Mouse (Mus musculus) limb, embryonic 11.5 days (tissue): ENCODE data around the gene Pcgf3. TPM values are rescaled to one million over a fixed set of nuclear protein-coding genes. Genes with fewer than 3 reads are reported as not detected.

Source experiments
- ATAC-seq: fragments of 200-750 bp; cut with Nextera tagmentation; 2 replicates; pipeline ENCODE4 v1.8.0; 2017; ENCODE audit warnings: low read depth; ENCODE audit not compliant: insufficient number of reproducible peaks, low FRiP score, low TSS enrichment
- DNase-seq: peaks from one replicate; pipeline ENCODE4 v3.0.0-alpha.2; 2015; ENCODE audit warnings: low spot score
- H3K27ac ChIP-seq: fragments of 300-500 bp; sonication (generic); replicated peaks from 2 replicates; pipeline ENCODE4 v1.5.1; 2014; ENCODE audit warnings: low read depth, mild to moderate bottlenecking, low read length
- H3K27me3 ChIP-seq: fragments of 300-500 bp; sonication (generic); 2 replicates; pipeline ENCODE4 v1.6.1; 2014; ENCODE audit warnings: mild to moderate bottlenecking, low read length, mixed read lengths; ENCODE audit not compliant: control insufficient read depth, insufficient read depth
- H3K36me3 ChIP-seq: fragments of 300-500 bp; sonication (generic); 2 replicates; pipeline ENCODE4 v1.6.1; 2014; ENCODE audit warnings: mild to moderate bottlenecking, low read length, moderate library complexity, mixed read lengths; ENCODE audit not compliant: control insufficient read depth, insufficient read depth
- H3K4me1 ChIP-seq: fragments of 300-500 bp; sonication (generic); 2 replicates; pipeline ENCODE4 v1.6.1; 2014; ENCODE audit warnings: low read length, mixed read lengths; ENCODE audit not compliant: control insufficient read depth, insufficient read depth
- H3K4me2 ChIP-seq: fragments of 300-500 bp; sonication (generic); 2 replicates; pipeline ENCODE4 v1.6.1; 2014; ENCODE audit warnings: low read depth, mild to moderate bottlenecking, moderate library complexity; ENCODE audit not compliant: severe bottlenecking
- H3K4me3 ChIP-seq: fragments of 300-500 bp; sonication (generic); 2 replicates; pipeline ENCODE4 v1.5.1; 2014; ENCODE audit warnings: low read depth, low read length
- H3K9ac ChIP-seq: fragments of 300-500 bp; sonication (generic); 2 replicates; pipeline ENCODE4 v1.6.1; 2014; ENCODE audit warnings: mild to moderate bottlenecking, low read length
- H3K9me3 ChIP-seq: fragments of 300-500 bp; sonication (generic); 2 replicates; pipeline ENCODE4 v1.6.1; 2016; ENCODE audit warnings: low read length; ENCODE audit not compliant: control insufficient read depth
- WGBS: fragments of 180-500 bp; shearing (Covaris S2); extraction: QIAGEN DNeasy Blood & Tissue Kit; methylation state at CpG from one replicate; pipeline ENCODE4 v1.1.7; 2014; 5-methylcytosine and 5-hydroxymethylcytosine counted together
- polyA plus RNA-seq: library from polyadenylated mRNA; unstranded; fragments of >200 nt; fragmentation: Nextera tagmentation; extraction: Ambion mirVana; gene quantifications from 2 replicates; pipeline ENCODE4 v1.2.1, GENCODE M21; 2014

The Pcgf3 gene
- polyA plus RNA-seq = 29.1 TPM in 2 replicates

DNA sequence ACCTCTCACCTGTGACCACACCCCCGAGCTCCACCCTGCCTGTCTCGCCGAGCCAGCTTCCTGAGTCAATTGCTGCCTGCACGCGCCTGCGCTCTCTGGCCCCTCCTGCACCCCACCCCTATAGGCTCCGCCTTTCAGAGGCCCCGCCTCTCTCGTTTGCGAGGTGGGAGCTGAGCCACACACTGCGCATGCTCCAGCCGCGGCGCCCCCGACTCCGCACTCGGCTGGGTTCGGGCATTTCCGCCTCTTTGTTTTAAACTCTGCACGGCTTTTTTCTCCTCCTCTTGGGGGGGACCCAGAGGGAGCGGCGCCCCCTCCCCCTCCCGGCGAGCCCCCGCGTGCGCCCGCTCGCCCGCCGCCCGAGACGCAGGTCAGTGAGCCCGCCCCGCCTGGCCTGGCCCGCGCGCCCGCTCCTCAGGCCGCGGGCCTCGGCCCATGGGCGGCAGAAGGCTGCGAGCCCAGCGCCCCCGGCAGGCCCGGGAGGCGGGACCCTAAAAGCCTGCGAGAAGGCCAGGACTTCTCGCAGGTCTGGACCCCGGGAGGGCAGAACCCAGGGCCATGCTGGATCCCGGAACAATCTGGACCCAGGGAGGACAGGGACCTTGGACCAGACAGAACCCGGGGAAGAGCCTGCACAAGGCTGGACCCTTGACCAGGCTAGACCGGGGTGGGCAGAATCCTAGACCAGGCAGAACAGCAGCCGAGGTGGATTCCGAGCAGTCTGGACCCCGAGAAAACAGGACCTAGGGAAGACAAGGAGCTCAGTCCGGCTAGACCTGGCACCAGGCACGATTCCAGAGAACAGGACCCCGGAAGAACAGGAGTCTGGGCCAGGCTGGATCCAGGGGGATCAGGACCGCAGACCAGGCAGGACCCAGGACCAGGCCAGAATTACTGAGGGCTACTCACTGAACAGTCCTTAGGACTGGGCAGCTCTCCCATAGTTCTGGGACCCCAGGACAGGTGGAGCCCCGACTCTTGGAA, at the start of gene Pcgf3:
Gene Pcgf3 (plus strand): TSS at position 151 of the 984 bp plus-strand sequence.
- DNase-seq (peak; percentile 98), ATAC-seq (peak; percentile 96)
- H3K4me2 ChIP-seq = peak within 1 kb of the TSS; percentile 94
- WGBS = under 1% methylated on average over 60 of the region's 62 CpGs
- H3K27ac ChIP-seq = peak within 1 kb of the TSS; percentile 90
- no peaks in the 10 kb centered on the region for H3K9me3 ChIP-seq
- peaks cover 15% of the 10 kb centered on the region for H3K4me1 ChIP-seq
- peak within 1 kb of the TSS; percentile 74 for H3K4me3 ChIP-seq
- H3K27me3 ChIP-seq = no peaks in the 10 kb centered on the region
- peaks cover 2% of the 10 kb centered on the region; the same call in 1 of the 2 replicates for H3K36me3 ChIP-seq
- H3K9ac ChIP-seq = peak within 1 kb of the TSS; percentile 98

DNA sequence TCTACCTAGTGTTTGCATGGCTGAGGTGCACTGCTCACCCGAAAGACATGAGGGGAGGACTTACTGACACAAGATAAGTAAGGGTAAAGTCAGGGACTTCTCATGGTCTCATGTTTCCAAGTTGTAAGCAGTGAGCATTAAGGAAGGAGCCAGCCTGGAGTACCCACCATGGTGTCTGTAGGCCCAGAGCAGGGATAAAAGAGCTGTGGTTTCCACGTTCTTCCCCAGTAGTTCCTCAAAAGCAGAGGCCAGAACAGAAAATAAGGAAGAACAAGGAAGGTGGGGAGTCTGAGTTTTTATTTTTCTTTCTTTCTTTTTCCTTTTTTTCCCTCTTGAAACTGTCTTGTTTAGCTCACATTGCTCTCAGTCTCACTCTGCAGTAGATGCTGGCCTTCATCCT, 46.3 kb upstream of the Pcgf3 start:
- no peaks in the 10 kb centered on the region for H3K4me1 ChIP-seq
- H3K9ac ChIP-seq = no peak overlapping the region
- no peak for ATAC-seq
- no peak overlapping the region for H3K4me3 ChIP-seq
- H3K9me3 ChIP-seq = no peaks in the 10 kb centered on the region
- no peak for DNase-seq
- no peaks in the 10 kb centered on the region for H3K36me3 ChIP-seq
- no peaks in the 10 kb centered on the region for H3K27me3 ChIP-seq
- 72% methylated on average over 2 of the region's 2 CpGs for WGBS
- H3K4me2 ChIP-seq = no peak overlapping the region
- H3K27ac ChIP-seq = no peak overlapping the region

DNA sequence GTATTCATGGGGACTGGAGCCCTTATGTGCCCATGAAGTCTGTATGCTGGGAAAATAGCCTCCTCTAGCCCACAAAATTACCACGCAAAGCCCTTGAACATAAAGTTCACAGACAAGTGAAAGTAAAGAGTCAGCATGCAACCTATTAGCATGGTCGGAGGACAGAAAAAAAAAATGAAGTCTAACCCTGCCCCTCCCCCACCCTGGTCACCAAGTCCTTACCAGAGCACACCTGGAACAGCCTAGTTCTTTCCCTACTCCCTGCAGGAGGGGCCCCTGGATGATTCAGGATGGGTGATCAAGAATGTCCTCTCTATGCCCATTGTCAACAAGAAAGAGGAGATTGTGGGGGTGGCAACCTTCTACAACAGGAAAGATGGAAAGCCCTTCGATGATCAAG, 38.3 kb upstream of the Pcgf3 start:
- no peak overlapping the region for H3K9ac ChIP-seq
- 77% methylated on average over 3 of the region's 3 CpGs for WGBS
- no peak overlapping the region for H3K4me3 ChIP-seq
- H3K27me3 ChIP-seq = no peaks in the 10 kb centered on the region
- no peak overlapping the region for H3K4me2 ChIP-seq
- no peaks in the 10 kb centered on the region for H3K9me3 ChIP-seq
- H3K27ac ChIP-seq = no peak overlapping the region
- DNase-seq (no peak), ATAC-seq (no peak)
- no peaks in the 10 kb centered on the region for H3K4me1 ChIP-seq
- no peaks in the 10 kb centered on the region for H3K36me3 ChIP-seq

DNA sequence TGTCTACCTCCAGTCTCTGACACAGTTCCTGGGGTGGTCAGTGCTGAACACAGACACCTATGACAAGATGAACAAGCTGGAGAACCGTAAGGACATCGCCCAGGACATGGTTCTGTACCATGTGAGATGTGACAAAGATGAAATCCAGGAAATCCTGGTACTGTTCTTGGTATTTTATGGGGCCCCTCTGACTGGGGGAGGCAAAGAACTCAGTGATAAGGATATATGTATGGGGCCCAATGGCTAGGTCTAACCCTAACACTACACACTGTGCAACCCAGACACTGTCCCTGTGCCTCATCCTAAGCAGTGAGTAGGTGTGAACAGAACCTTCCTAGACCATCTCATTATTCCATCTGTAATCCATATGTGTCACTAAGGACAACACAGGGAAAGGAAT, 37.6 kb upstream of the Pcgf3 start:
- Histone ChIP-seq H3K27me3 (no peaks in the 10 kb centered on the region), H3K9me3 (no peaks in the 10 kb centered on the region), H3K9ac (no peak overlapping the region), H3K4me3 (no peak overlapping the region), H3K36me3 (no peaks in the 10 kb centered on the region), H3K4me2 (no peak overlapping the region), H3K27ac (no peak overlapping the region), H3K4me1 (no peaks in the 10 kb centered on the region)
- 75% methylated on average over 2 of the region's 2 CpGs for WGBS
- ATAC-seq (no peak), DNase-seq (no peak)

DNA sequence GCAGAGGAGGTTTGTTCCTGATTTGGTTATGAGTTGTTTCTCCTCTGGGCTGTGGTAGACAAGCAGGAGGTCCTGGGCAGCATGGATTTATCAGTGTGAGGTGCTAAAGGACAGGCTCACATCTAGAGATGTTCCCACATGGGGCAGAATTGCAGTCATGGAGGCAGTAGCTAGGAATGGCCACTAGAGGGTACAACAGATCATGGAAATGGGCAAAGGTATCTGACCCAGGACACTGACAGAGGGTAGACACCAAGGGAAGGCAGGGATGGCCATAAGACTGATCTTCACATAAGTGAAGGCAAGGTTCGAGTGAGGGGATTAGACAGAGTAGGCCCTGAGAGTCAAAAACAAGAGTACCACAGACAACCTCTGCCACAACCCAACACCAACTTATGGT, 33.8 kb upstream of the Pcgf3 start:
- Histone ChIP-seq H3K27me3 (no peaks in the 10 kb centered on the region), H3K4me2 (no peak overlapping the region), H3K9ac (no peak overlapping the region), H3K27ac (no peak overlapping the region), H3K4me1 (no peaks in the 10 kb centered on the region), H3K4me3 (no peak overlapping the region), H3K36me3 (peaks cover 5% of the 10 kb centered on the region; the same call in 1 of the 2 replicates), H3K9me3 (no peaks in the 10 kb centered on the region)
- DNase-seq (peak; percentile 43), ATAC-seq (no peak)
- WGBS = 50% methylated on average over 1 of the region's 1 CpGs

DNA sequence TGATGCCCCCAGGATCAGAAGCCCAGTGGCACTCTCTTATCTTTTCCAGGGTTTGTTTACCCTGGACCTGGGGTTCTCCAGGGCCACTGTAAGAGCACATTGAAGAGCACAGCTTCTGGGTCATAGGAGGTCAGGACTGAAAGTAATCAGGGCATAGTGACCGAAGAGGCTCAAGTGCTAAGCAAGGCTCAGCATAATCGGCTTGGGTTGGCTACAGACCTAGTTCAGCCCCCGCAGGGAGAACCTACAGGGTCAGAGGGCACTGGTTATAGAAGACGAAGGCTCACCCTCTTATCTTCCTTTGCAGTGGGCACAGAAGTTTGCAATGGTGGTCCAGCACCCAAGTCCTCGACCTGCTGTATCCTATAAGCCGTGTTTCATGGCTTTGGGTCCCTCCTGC, 29.8 kb upstream of the Pcgf3 start:
- Histone ChIP-seq H3K36me3 (peaks cover 5% of the 10 kb centered on the region; the same call in 1 of the 2 replicates), H3K27me3 (no peaks in the 10 kb centered on the region), H3K9ac (no peak overlapping the region), H3K9me3 (no peaks in the 10 kb centered on the region), H3K4me3 (no peak overlapping the region), H3K4me2 (no peak overlapping the region), H3K27ac (no peak overlapping the region), H3K4me1 (peaks cover 8% of the 10 kb centered on the region; the same call in 1 of the 2 replicates)
- no peak for DNase-seq
- no peak for ATAC-seq
- 90% methylated on average over 6 of the region's 6 CpGs for WGBS

DNA sequence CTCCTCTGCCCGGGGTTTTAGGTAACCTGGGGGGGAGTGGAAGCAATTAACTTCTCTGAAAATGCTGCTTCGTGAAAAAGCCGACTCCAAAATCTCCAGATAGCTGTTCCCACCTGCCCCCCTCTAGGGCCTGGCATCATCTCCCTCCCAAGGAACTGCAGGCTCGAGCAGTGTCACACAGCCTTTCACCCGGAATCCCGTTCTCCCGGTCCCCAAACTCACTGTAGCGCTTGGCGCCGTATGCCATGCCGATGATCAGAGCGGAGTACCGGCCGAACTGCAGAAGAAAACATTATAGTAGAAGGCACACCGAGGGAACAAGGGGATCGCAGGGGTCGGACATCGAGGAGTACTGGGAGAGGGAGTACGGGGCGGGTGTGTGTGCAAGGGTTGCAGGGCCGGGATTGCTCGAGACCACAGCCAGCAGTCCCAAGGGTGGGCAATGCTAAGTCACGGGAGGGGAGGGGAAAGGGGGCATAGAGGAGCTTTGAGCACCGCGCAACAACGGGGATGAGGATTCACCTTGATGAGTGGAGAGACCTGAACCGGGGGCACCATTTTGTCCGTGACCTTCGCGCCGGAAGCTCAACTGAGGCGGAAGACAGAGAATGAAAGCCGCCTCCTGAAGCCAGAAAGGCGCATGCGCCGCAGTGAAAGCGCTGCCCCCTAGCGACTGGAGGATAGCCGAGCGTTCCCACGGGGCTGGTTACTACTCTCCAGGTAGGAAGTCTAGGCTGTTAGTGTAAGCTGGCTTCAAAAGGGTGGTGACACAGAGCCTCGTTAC, 27.0 kb upstream of the Pcgf3 start, which contains the start of gene Atp5k:
Gene Atp5k (minus strand): TSS at position 645 of the 784 bp plus-strand sequence.
- peak; percentile 87 for ATAC-seq
- peak; percentile 96 for DNase-seq
- peaks cover 5% of the 10 kb centered on the region; the same call in 1 of the 2 replicates for H3K36me3 ChIP-seq
- H3K27ac ChIP-seq = no peak within 1 kb of the TSS
- peak within 1 kb of the TSS; percentile 87 for H3K4me2 ChIP-seq
- peak within 1 kb of the TSS; percentile 92 for H3K4me3 ChIP-seq
- peaks cover 8% of the 10 kb centered on the region; the same call in 1 of the 2 replicates for H3K4me1 ChIP-seq
- H3K27me3 ChIP-seq = no peaks in the 10 kb centered on the region
- 1% methylated on average over 42 of the region's 42 CpGs for WGBS
- peak within 1 kb of the TSS; percentile 89 for H3K9ac ChIP-seq
- no peaks in the 10 kb centered on the region for H3K9me3 ChIP-seq

DNA sequence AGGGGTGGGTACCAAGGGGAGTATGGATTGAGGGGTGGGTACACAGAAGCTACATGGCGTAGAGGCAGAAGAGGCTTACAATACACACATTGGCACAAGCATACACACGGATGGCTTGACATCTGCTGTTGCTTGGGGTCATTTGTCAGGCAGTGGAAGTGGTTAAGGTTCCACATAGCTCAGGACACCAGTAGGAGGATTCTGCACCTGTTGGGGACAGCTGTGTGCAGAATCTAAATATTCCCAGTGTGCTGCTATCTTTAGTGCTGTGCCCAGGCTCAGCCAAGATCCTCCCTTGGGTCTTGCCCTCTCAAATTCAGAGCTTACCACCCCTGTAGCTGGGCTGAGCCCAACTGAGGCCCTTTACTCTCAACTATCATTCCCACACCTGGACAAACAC, 24.9 kb upstream of the Pcgf3 start:
- no peak for DNase-seq

More for the DNA sequence above, 24.9 kb upstream of the Pcgf3 start:
- Histone ChIP-seq H3K4me3 (no peak overlapping the region), H3K27me3 (no peaks in the 10 kb centered on the region), H3K9ac (no peak overlapping the region), H3K36me3 (peaks cover 2% of the 10 kb centered on the region; the same call in 1 of the 2 replicates), H3K9me3 (no peaks in the 10 kb centered on the region), H3K4me2 (no peak overlapping the region), H3K4me1 (peaks cover 8% of the 10 kb centered on the region; the same call in 1 of the 2 replicates), H3K27ac (no peak overlapping the region)
- no peak for ATAC-seq
- WGBS = 78% methylated on average over 2 of the region's 2 CpGs
